Mouse (Mus musculus) liver, adult 2 months (tissue): ENCODE results near the gene Ric8b.

ENCODE experiments used
- CTCF ChIP-seq: fragments of 200-500 bp; IDR thresholded peaks from 2 replicates; pipeline ENCODE4 v1.5.1; 2011; ENCODE audit warnings: low read depth, low read length, control low read depth
- POLR2A ChIP-seq: fragments of 200-500 bp; IDR thresholded peaks from 2 replicates; pipeline ENCODE4 v1.6.1; 2011; ENCODE audit warnings: low read length, control low read depth; ENCODE audit not compliant: insufficient read depth; ENCODE audit errors: extremely low read depth

- TF ChIP-seq CTCF, result no peak
- no peak for TF ChIP-seq POLR2A
These were observed 70.2 kb downstream of the Ric8b start for GRCm38 (mm10) chr10:84987666-84988065.
